Mouse (Mus musculus) left cerebral cortex, adult 2 months (tissue): Measurements from ENCODE around the gene Naa40. TPM values are rescaled to one million over a fixed set of nuclear protein-coding genes. Genes with fewer than 3 reads are reported as not detected.

Experiments
- DNase-seq, 2 experiments: peaks; one replicate each; pipeline ENCODE4 v3.0.0; 2021 to 2022; ENCODE audit warnings: low spot score in 2 of 2, mixed read lengths in 1 of 2; ENCODE audit errors: extremely low spot score in 1 of 2
- H3K27ac ChIP-seq: fragments of 200-600 bp; 2 replicates; pipeline ENCODE4 v1.8.1; 2022
- H3K4me3 ChIP-seq: fragments of 200-600 bp; 2 replicates; pipeline ENCODE4 v1.8.1; 2022
- CTCF ChIP-seq: fragments of 200-600 bp; IDR thresholded peaks from 2 replicates; pipeline ENCODE4 v1.8.1; 2022; ENCODE audit warnings: antibody characterized with exemption, mild to moderate bottlenecking, moderate library complexity
- intact Hi-C: fragments of 180-260 bp; cut with DNase I; formaldehyde crosslinking; loops from one replicate; pipeline ENCODE4 v1.15.1; 2025
- total RNA-seq, 2 experiments: library from RNA; stranded (reverse); gene quantifications; 2 replicates each; pipeline ENCODE4 v1.2.3; 2021

Naa40 gene
- total RNA-seq, 2 experiments from 2014 or later: 35.7 to 37.4 TPM

DNA sequence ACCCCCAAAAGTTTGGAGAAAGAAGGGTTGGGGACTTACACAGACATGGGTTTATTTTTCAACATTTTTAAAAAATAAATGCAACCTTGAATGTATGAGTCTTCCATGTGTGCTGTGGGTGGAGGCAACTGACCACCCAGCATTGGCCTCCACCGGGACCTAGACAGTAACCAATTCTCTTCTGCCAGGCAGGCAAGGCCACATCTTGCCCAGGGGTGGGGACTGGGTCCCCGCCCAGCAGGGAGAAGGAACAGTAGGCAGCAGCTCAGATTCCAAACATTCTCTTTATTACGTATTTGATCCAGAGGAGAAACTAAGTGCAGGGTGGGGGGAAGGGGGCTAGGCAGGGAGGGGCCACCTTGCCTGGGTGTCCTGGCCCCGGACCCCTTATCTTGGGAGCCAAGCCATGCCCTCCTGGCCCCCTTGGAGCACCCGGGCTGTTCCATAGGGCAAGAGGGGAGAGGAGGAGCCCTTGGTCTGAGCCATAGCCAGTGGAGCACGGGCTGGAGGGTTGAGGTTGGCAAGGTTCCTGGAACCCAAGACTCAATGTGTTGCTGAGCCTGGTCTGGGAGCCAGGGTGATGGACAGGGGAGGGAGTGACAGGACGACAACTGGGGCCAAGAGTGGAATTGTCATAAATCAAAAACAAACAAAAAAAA is 34.3 kb upstream of the Naa40 start:
- DNase-seq: no peak
- intact Hi-C loops: no loop called here
- no peak overlapping the region for H3K4me3 ChIP-seq
- H3K27ac ChIP-seq: peak overlapping the region; percentile 80
- TF ChIP-seq CTCF: no peak

GRCm38 (mm10) chr19:7274326-7274990 is 33.5 kb upstream of the Naa40 start:
- no peak for TF ChIP-seq CTCF
- DNase-seq: no peak
- intact Hi-C loops: no loop called here
- Histone ChIP-seq H3K27ac (peak overlapping the region; percentile 80), H3K4me3 (no peak overlapping the region)

- no peak overlapping the region for H3K4me3 ChIP-seq
- TF ChIP-seq CTCF: peak; percentile 32
- no peak for DNase-seq
- H3K27ac ChIP-seq: no peak overlapping the region
- intact Hi-C loops: no loop called here
Measured at GRCm38 (mm10) chr19:7273486-7273885, 32.5 kb upstream of the Naa40 start.

DNA sequence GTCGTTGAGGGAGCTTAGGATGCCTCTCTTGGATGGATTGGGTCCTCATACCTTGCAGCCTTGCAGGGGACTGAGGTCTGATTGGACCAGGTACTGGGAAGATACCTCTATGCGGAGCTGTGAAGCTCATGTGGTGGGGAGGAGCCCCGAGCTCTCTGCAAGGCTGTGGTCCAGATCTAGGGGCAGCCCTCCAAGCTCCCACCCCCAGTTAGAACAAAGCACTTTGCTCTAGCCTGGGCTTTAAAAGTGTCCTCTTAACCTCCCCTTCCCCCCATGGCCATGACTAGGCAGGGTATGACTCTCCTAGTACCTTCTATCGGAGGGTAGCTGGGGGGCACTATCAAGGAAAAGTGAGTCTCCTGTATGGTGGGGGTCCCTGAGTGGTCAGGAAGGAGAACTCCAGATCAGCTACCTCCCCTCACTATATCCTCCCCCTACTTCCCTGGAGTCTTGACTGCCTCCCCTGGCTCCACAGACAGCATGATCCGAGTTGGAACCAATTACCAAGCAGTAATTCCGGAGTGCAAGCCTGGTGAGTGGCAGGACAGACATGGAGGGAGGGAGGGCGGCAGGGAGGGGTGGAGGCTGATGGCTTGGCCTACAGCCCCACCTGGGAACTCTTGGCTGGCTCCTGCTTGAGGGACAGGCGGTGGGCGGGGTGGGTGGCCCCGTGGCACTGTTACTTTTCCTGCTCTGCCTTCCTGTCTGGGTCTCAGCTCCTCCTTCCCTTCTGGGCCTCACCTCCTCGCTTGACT is 28.5 kb upstream of the Naa40 start:
- TF ChIP-seq CTCF: no peak
- no peak for DNase-seq
- peak overlapping the region; percentile 83 for H3K27ac ChIP-seq
- H3K4me3 ChIP-seq: peak overlapping the region; percentile 68
- intact Hi-C loops: loop anchor here (5.0 kb wide), 1 partner anchor 148 kb away; the partner anchor contains the start of gene 2700081O15Rik

GRCm38 (mm10) chr19:7268722-7269090 is 27.7 kb upstream of the Naa40 start:
- peak in 1 of 2 experiments; percentile 73 for DNase-seq
- intact Hi-C loops: loop anchor here (5.0 kb wide), 1 partner anchor 149 kb away; the partner anchor contains the start of gene 2700081O15Rik
- Histone ChIP-seq H3K27ac (peak overlapping the region; percentile 83), H3K4me3 (peak overlapping the region; percentile 68)
- peak; percentile 71 for TF ChIP-seq CTCF

- intact Hi-C loops: loop anchor here (5.0 kb wide), 1 partner anchor 149 kb away; the partner anchor contains the start of gene 2700081O15Rik
- Histone ChIP-seq H3K4me3 (peak overlapping the region; percentile 68), H3K27ac (peak overlapping the region; percentile 83)
- peak in 1 of 2 experiments; percentile 81 for DNase-seq
- no peak for TF ChIP-seq CTCF
Measured at GRCm38 (mm10) chr19:7267781-7268721, 27.1 kb upstream of the Naa40 start.

GRCm38 (mm10) chr19:7267091-7267741 is 26.2 kb upstream of the Naa40 start, which contains the start of gene Rcor2:
Gene Rcor2, plus strand, starts transcription at chr19:7267325.
- no peak; the same call in 1 of the 2 replicates for TF ChIP-seq CTCF
- peak within 1 kb of the TSS; percentile 67 for H3K27ac ChIP-seq
- peak within 1 kb of the TSS; percentile 68 for H3K4me3 ChIP-seq
- peak in 1 of 2 experiments; percentile 59 for DNase-seq
- intact Hi-C loops: loop anchor here (5.0 kb wide), 1 partner anchor 150 kb away; the partner anchor contains the start of gene 2700081O15Rik

- Histone ChIP-seq H3K27ac (no peak overlapping the region), H3K4me3 (no peak overlapping the region)
- intact Hi-C loops: loop anchor here (5.0 kb wide), 1 partner anchor 151 kb away; the partner anchor contains the start of gene 2700081O15Rik
- no peak for DNase-seq
- TF ChIP-seq CTCF: no peak
Measured at GRCm38 (mm10) chr19:7266421-7266831, 25.4 kb upstream of the Naa40 start.

GRCm38 (mm10) chr19:7265478-7266191 is 24.7 kb upstream of the Naa40 start:
- Histone ChIP-seq H3K4me3 (no peak overlapping the region), H3K27ac (peak overlapping the region; percentile 53; the same call in 1 of the 2 replicates)
- intact Hi-C loops: loop anchor here (5.0 kb wide), 1 partner anchor 152 kb away; the partner anchor contains the start of gene 2700081O15Rik
- DNase-seq: no peak
- TF ChIP-seq CTCF: no peak
